Mouse (Mus musculus) lung, postnatal 25 days (tissue): ENCODE data around the gene Secisbp2l.

ENCODE experiments used
- DNase-seq: peaks from one replicate; pipeline ENCODE4 v3.0.0; 2022; ENCODE audit warnings: low spot score

Gene Secisbp2l

GRCm38 (mm10) chr2:125783868-125784267, 1.2 kb upstream of the Secisbp2l start:
- no peak for DNase-seq

GRCm38 (mm10) chr2:125781978-125782718, 522 bp downstream of the Secisbp2l start:
- no peak for DNase-seq

GRCm38 (mm10) chr2:125781006-125781405, 1.7 kb downstream of the Secisbp2l start:
- DNase-seq = no peak

GRCm38 (mm10) chr2:125778380-125778779, 4.3 kb downstream of the Secisbp2l start:
- DNase-seq = no peak

- no peak for DNase-seq
Observed at GRCm38 (mm10) chr2:125777018-125777417, 5.7 kb downstream of the Secisbp2l start.

GRCm38 (mm10) chr2:125775661-125776060, 7.0 kb downstream of the Secisbp2l start:
- DNase-seq = no peak

- DNase-seq = no peak
Observed at GRCm38 (mm10) chr2:125774846-125775245, 7.8 kb downstream of the Secisbp2l start.

- DNase-seq = peak; percentile 32
Observed at GRCm38 (mm10) chr2:125765029-125765428, 17.6 kb downstream of the Secisbp2l start.

GRCm38 (mm10) chr2:125764531-125764930, 18.1 kb downstream of the Secisbp2l start:
- DNase-seq = peak; percentile 18

GRCm38 (mm10) chr2:125749330-125749729, 33.3 kb downstream of the Secisbp2l start:
- no peak for DNase-seq

- DNase-seq = no peak
Observed at GRCm38 (mm10) chr2:125739338-125739737, 43.3 kb downstream of the Secisbp2l start.

GRCm38 (mm10) chr2:125738718-125739117, 44.0 kb downstream of the Secisbp2l start:
- no peak for DNase-seq

GRCm38 (mm10) chr2:125736025-125736343, 46.7 kb downstream of the Secisbp2l start:
- DNase-seq = no peak

- no peak for DNase-seq
Observed at GRCm38 (mm10) chr2:125735333-125736024, 47.2 kb downstream of the Secisbp2l start.

GRCm38 (mm10) chr2:125734741-125735140, 47.9 kb downstream of the Secisbp2l start:
- DNase-seq = no peak

GRCm38 (mm10) chr2:125731763-125732560, 50.7 kb downstream of the Secisbp2l start:
- peak; percentile 93 for DNase-seq

- no peak for DNase-seq
Observed at GRCm38 (mm10) chr2:125724546-125725114, 58.0 kb downstream of the Secisbp2l start.

- no peak for DNase-seq
Observed at GRCm38 (mm10) chr2:125724086-125724430, 58.6 kb downstream of the Secisbp2l start, which contains the start of gene Shc4. Gene Shc4 (minus strand): TSS chr2:125724148.

GRCm38 (mm10) chr2:125723408-125724085, 59.1 kb downstream of the Secisbp2l start:
- peak; percentile 39 for DNase-seq

- DNase-seq = no peak
Observed at GRCm38 (mm10) chr2:125723086-125723407, 59.6 kb downstream of the Secisbp2l start.

GRCm38 (mm10) chr2:125716599-125716998, 66.1 kb downstream of the Secisbp2l start:
- no peak for DNase-seq

- peak; percentile 5 for DNase-seq
Observed at GRCm38 (mm10) chr2:125706510-125706921, 76.2 kb downstream of the Secisbp2l start.
